Mouse (Mus musculus): Measurements from ENCODE around the gene Fgd3.

Fgd3 gene

DNA sequence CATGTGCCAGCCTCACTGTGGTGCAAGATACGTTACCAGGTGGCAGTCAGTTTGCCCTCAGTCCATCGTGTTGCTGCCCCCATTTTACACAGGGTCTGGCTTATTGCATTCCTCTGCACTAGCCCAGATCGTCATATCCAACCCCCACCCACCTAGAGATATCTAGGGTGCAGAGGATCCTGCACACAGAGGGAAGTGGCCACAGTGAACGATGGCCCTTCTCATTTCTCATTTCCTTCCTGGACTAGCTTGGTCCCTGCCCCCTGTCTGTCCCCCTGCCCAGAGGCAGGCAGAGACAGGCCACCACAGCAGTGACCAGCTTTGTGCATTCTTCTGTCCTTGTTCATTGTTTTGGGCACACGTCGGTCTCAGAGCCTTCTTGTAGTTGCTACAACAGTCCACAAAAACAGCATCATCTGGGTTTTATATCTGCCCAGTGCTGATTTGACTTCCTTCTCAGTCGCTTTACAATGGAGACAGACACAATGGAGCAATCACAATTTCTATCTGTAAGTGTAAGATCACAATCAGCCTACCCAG, 13.3 kb downstream of the Fgd3 start:
- DNase-seq (ENCODE audit: low spot score in 2 of 2), result no peak

DNA sequence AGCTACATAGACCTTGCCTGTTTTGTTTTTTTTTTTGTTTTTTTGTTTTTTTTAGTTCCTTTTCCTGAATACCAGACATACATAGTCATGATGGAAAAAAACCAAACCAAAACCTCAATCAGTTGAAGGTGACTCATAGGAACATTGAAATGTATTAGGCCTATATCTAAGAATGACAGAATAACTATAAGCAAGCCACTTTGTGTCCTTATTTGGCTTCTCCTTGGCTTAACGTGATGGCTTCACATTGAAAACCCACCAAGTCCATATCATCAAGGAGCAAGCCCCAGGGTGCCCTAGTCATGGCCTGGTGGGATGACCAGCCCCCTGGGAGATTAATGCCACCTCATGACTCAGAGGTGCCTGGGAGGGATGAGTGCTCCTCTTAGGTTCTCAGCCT, 19.3 kb downstream of the Fgd3 start:
- no peak for DNase-seq (ENCODE audit: low spot score in 2 of 2)

DNA sequence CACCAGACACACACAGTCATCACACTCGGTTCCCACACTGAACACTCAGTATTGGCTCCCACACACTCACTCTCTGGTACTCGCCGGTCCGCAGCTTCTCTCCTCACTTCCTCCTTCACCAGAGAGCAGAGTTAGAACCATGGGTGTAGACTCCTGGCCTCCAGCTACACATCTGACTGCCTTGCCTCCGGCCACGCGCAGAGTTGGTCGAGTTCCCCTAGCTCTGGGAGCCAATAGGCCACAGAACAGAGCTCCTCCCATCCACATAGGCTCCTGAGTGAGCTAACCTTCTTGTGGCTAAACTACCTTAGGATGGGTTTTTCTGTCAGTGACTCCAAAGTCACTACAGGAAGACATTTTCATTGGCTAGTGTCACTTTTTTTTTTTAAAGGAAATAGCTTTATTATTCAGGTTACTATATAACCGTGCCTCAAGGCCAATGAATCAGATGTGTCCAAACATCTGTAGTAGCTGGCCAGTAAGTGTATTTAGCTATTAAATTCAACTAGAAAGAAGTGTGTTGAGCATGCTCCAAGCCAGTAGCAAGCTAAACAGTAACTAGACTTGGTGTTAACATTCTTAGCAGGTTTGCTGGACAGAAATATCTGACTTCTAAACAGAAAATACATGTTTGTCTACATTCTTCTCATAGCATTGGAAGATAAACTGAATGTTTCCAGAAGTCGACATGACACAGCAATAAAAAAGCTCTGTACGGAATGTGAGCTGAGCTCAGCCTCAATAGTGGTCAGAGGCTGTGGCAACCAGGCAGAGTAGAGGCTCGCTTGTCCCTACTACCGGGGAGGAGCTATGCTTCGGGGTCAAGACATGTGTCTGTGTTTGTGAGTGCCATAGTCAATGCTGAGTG, 21.4 kb downstream of the Fgd3 start:
- DNase-seq (ENCODE audit: low spot score in 2 of 2), result no peak

DNA sequence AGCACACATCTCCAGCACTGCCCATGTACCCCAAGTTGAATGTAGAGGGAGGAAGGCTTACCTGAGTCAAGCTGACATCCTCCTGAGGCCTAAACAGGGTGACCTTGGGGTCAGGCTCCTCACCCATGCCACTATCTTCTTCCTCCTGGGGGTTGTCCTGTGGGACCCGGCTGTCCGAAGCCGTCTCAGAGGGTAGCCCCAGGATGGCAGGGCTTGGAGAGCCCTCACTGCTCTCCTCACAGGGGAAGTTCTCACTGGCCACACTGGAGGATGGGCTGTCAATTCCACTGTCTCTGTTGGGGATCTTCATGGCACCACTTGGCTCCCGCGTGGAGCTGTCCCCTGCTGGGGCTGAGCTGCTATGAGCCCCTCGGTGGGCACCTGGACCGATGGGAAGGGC, 23.8 kb downstream of the Fgd3 start:
- DNase-seq (ENCODE audit: low spot score in 2 of 2), result no peak

DNA sequence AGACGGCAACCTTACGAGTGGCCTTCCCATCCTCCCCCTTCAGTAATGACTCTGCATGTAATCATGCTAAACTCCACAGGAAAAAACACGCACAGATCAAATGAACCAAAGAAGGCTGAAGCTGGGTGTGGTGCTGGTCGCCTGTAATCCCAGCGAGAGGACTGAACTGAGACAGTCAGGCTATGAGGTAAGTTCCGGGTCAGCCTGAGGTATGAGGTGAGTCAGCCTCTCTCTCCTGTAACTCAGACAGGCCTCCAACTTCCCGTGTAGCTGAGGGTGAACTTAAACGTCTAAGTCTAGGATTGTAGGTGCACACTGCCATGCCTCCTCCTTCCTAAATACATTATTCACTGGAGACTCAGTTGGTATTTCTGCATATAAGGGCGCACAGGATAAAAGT, 26.0 kb downstream of the Fgd3 start:
- no peak for DNase-seq (ENCODE audit: low spot score in 2 of 2)

DNA sequence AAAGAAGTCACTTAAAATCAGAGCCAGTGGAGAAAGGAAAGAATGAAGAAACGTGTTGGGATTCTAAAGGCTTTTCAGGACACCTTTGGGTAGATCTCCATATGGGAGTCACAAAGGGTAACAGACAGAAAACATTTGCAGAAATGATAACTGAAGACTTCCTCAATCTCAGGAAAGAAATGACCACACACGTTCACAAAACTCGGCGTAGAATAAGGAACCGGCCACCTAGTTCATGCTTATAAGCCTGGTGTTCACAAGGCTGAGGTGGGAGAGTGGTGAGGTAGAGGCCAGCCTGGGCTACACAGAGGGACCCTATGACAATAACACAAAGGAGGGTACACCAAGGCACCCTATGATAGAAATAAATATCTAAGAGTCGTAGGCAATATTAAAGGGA, 28.2 kb downstream of the Fgd3 start:
- no peak for DNase-seq (ENCODE audit: low spot score in 2 of 2)

DNA sequence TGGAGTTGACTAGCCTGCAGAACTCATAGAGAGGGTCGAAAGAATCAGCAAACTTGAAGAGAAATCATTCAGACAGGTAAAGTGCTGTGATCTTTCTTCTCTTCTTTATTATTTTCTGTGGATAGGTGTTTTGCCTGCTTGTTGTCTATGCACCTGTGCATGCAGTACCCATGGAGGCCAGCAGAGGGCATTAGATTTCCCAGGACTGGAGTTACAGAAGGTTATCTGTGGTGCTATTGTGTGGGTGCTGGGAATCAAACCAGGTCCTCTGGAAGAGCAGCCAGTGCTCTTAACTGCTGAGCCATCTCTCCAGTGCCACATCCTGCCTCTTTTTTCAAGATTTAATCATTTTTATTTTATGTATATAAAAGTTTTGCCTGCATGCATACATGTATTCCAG, 28.7 kb downstream of the Fgd3 start:
- no peak for DNase-seq (ENCODE audit: low spot score in 2 of 2)

DNA sequence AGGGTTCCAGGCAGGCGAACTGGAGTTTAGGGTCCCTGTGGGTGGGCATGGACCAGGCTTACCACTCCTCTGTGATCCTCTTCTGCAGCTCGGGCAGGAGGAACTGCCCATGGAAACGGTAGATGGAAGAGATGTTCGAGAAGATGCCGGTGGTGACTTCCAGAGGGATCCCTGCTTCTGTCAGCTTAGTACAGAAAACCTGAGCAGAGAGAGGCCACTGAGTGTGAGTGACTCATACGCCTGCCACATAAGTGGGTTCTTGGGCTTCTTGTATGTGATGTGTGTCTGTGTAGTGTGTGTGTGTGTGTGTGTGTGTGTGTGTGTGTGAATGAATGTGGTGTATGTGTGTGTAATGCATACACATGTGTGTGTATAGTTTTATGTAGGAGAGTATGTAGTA, 32.9 kb downstream of the Fgd3 start:
- no peak for DNase-seq (ENCODE audit: low spot score in 2 of 2)

DNA sequence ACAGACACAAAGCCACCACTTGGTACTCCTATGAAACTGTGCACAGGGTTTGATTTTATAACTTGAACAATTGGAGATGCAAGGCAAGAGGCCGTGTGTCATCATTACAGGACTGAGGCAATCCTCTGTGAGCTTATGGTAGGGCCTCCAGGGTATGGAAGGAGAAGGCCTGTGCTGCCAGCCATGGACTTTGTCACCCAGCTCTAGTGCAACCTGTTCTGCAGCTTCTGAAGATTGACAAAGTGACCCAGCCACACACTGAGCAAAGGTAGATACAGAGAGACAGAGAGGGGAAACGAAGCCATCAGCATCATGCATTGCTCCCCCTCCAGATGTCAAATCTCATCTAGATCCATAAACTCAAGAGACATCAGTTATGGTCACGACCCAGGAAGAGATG, 33.4 kb downstream of the Fgd3 start:
- DNase-seq (ENCODE audit: low spot score in 2 of 2), result no peak

DNA sequence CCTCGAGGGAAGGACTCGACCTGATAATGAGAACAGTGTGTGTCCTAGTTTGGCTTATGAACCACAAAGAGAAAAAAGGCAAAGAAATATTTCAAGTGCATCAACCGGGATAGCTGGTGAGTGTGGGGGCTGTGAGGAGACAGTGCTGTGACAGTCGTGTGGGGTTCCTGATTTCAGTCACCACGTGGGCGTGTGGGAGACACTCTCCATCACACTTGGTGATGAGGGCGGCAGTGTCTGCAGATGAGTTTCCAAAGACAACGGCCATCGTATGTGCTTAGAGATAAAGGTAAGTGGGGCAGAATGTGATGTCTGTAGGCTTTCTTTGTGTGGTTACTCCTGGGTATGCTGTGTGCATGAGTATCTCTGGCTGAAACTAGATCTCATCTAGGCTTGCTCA, 36.4 kb downstream of the Fgd3 start:
- peak in 1 of 2 experiments; percentile 23 for DNase-seq (ENCODE audit: low spot score in 2 of 2)

DNA sequence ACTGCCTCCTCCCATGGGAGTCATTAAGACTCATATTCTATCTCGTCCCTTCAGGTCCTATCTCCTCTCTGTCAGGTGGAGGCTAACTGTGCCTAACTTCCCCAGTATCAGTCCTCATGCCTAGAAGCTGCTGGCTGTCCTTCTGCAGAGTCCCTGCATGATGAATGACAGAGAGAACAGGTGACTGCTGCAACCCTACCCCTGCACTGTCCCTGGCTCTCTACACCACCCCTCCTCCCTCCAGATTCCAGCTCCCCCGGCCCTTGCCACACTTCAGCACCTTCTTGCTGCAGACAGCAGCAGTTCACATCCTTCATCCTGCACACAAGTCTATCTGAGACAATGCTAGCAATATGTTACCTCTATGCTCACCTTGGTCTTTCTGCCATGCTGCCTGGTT, 37.9 kb downstream of the Fgd3 start:
- DNase-seq (ENCODE audit: low spot score in 2 of 2), result no peak

DNA sequence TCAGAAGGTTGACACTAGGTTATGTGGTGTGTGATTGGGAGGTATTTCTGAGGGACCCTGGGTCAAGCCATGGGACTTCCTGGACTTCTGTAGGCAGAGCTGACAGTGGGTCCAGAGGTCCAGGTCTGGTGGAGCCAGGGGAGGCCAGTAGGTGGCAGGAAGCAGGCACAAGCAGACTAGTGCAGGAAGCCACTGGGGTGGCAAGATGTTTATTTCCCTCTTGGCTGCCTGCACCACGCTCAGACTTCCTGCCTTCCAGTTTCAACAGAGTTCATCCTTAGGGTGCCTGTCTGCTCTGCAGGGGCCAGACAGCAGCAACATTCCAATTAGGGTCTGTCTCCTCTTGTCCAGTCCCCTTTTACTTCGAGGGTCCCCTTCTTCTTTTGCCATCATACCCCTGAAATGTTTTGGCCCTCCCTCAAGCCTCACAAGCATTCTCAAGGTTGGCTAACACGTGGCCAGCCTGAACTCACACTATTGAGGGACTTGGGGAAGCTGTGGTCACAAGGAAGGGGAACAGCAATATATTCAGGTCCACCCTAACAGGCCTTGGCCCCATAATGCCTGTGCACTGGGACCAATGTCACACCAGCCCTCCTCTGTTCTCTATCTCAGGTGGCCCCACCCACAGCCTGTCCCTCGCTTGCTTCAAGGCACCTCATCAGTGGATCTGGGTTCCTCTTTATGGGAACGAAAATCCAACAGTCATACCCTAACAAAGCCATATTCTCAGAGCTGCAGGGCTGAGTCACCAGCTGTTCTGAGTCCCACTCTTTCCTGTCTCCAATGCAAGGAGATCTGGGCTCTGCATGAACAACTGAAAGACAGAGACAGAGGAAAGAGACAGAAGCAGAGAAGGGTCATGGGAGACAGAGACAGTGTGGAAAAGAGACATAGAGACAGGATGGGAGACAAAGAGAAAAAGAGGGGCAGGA, 48.0 kb downstream of the Fgd3 start:
- DNase-seq (ENCODE audit: low spot score in 2 of 2), result peak; percentile 13 to 21

DNA sequence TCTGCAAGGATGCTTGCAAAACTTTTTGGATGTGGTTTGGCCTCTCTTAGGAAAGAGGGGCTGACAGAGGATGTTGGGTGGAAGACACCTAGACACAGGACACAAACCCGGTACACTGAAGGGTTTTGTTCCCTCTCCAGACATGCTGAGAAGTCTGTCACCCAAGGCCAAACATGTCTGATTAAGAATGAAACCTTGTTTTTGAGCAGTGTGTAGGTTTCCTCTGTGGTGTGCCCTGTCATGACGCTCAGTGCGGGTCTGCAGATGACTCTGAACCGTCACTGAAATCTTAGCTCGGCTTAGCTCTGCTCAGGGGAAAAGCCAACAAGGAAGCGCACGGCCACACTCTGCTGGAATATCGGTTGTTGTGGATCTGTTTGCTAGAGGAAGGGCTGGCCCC, 49.6 kb downstream of the Fgd3 start:
- no peak for DNase-seq (ENCODE audit: low spot score in 2 of 2)

DNA sequence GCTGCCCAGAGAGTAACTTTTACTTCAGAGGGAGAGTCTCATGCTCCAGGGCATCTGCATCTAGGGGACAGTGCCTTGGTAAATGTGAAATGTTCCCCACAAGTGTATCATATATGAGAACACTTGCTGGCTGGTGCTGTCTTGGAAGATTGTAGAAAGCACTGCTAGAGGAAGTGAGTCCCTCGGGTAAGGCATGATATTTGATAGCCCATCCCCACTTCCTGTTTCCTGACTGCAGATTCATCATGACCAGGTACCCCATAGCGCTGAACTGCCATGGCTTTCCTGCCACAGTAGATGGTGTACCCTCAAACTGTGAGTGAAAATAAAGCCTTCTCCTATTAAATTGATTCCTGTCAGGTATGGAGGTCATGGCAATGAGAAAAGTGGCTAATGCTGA, 52.5 kb downstream of the Fgd3 start:
- DNase-seq (ENCODE audit: low spot score in 2 of 2), result no peak

DNA sequence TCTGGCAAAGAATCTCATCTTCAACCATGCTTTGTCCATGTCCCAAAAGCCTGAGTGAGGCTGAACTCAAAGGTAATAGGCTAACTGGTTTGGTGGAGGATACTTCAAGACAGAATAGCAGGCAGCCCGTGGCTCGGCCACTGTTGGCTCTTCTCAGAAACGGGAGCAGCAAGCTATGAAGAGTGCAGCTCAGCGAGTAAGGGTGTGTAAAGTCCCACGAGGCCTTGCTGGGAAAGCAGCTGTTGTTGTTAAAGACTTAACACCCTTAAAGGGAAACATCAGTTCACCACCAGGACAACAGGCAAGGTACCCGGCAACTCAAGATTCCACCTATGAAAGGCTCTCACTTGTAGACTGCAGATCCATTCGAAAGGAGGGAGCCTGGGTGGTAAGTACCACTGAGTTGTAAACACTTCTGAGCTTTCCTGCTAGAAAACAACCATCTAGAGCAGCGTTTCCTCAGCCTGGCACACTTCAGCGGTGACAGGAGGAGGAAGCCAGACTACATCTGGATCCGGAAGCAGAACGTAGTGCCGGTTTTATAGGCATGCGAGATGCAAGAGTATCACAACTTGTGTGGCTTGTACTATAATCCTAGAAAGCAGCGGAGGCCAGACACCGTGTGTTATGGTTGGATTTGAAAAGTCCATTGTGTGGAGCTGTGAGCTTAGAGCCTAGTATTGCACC, 59.9 kb downstream of the Fgd3 start:
- no peak for DNase-seq (ENCODE audit: low spot score in 2 of 2)

DNA sequence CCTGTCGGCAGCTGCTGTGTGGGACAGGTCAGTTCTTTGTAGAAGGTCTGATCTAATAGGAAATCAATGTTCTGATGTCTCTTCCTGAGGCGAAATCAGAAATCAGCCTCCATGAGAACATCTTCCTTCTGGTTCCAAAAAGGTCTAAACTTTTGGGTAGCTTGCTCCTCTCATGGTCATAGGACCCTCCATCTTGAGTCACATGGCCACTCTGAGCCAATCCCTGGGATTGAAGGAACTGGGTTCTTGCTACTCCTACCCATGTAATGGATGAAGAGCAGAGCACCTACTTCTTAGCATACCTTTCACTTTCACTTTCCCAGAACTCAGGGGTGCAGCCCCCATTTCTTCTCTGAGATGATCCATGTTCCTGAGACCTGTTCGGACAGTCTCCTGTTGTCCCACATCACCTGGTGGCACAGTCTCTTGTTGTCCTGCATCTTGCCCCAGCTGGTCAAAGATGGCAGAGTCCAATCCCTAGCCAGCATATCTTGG, 62.2 kb downstream of the Fgd3 start:
- no peak for DNase-seq (ENCODE audit: low spot score in 2 of 2)

DNA sequence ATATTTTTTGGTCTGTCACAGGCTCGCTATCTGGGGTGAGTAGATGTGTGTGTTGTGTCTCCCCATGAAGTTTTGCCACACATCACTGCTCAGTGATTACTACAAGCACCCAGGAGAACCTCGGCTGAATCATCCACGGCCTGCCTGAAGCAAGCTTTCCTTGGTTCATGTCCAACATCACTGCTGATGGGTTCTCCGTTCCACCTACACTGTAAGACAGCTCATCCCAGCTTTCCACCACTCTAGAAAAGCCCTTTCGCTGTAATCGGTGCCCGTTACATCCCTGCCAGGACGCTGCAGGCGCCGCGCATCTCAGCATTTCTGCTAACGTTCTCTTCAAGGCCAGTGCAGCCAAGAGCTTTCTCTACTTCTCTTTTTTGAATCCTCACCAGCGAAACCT, 67.4 kb downstream of the Fgd3 start:
- peak in 1 of 2 experiments; percentile 49 for DNase-seq (ENCODE audit: low spot score in 2 of 2)

DNA sequence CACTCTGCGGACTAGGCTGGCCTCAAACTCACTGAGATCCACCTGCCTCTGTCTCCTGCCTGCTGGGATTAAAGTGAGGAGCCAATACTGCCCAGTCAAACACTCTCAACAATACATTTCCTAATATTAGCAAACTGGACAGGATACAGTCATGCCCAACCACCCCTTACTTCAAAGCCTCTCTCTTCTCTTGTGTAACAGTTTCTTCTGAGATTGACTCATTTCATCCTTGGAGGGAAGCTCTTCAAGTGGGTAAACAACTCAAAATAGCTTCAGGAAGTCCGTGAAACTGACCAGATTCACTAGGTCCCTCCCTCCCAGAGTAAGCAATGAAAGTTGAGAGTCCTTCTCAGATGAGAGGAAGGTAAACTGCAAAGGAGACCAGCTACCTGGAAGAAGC, 68.0 kb downstream of the Fgd3 start:
- no peak for DNase-seq (ENCODE audit: low spot score in 2 of 2)

DNA sequence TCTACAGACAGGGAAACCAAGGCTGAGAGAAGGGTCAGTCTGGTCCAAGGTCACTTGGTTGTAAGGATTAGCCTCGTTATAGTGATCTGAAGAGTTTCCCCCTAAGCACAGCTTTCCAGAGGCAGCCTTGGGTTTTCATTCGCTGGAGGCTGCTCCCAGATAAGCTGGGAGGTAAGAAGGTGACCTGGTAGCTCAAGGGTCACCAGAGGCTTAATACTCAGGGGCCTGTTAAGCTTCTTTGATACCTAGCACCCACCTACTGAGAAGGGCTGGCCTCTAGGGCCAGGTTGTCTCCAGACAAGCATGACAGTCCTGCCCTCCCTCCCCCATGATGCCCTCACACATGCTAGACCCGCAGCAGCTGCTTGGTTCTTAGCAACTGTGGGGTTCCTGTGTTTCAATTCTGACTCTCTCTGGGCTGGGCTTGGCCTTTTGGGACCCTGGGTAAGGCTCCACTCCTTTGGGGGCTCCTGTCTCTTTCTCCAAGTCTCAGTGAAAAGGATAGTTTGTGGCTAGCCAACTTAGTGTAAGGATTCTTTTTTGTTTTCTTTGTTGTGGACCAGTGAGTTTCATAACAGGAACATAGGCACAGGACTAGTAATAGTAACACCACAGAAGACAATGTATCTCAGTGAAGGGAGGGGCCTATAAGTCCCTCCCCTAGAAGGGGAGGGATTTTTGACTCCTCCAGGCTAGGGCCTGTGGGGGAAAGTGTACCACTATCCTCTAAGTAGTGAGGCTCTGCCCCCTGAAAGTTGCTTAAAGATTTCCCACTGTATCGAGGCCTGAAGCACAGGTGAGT, 69.2 kb downstream of the Fgd3 start:
- no peak for DNase-seq (ENCODE audit: low spot score in 2 of 2)

DNA sequence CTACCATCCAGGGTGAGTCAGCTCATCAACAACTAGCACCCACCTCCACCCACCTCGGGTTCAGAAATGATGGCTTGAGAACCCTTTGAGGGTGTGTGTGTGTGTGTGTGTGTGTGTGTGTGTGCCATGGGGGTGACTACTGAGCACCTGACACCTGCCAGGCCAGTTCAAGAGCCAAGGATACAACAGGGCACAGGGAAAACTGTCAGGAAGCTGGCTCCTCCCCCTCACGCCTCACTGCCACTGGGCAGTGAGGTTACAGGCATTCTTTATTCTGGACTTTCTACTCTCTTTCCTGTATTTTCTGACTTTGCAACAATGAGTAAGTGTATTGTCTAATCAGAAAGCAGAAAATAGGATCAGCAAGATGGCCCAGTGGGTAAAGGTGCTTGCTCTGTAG, 70.5 kb downstream of the Fgd3 start:
- no peak for DNase-seq (ENCODE audit: low spot score in 2 of 2)

DNA sequence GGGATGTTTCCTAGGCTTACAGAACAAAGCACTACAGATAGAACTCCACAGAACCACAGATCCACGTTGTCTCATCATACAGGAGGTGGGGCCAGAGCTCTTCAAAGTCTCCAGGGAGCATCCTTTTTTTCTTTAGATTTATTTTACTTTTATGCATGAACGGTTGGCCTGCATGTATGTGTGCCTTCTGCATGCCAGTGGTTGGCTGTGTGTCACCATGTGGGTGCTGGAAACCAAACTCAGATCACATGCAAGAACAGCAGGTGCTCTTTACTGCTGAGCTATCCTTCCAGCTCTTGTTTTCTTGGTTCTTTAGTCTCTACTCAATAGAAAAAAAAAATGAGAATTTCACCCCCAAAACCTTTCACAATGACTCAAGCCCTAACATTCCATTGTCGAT, 71.2 kb downstream of the Fgd3 start:
- DNase-seq (ENCODE audit: low spot score in 2 of 2), result no peak

Measured in left cerebral cortex, adult 9 months (tissue).